Mouse (Mus musculus): Measurements from ENCODE around the gene Fam241b. TPM values are rescaled to one million over a fixed set of nuclear protein-coding genes. Genes with fewer than 3 reads are reported as not detected.

The Fam241b gene
- polyA plus RNA-seq (2012; rRNA removed): 72.0 and 92.8 TPM in 2 replicates

- no peak for DNase-seq (ENCODE audit: low read depth)
- TF ChIP-seq CTCF (IDR thresholded peaks at IDR 0.05; ENCODE audit: borderline replicate concordance, extremely low read depth, insufficient read depth, insufficient read length) (no peak), POLR2A (IDR thresholded peaks at IDR 0.05; ENCODE audit: borderline replicate concordance, extremely low read depth, insufficient read depth, insufficient read length, poor library complexity, severe bottlenecking) (no peak)
Measured at GRCm38 (mm10) chr10:62143820-62144219, at the start of gene Fam241b. Gene Fam241b (minus strand): TSS chr10:62143920.

- TF ChIP-seq CTCF (IDR thresholded peaks at IDR 0.05; ENCODE audit: borderline replicate concordance, extremely low read depth, insufficient read depth, insufficient read length): no peak
- TF ChIP-seq POLR2A (IDR thresholded peaks at IDR 0.05; ENCODE audit: borderline replicate concordance, extremely low read depth, insufficient read depth, insufficient read length, poor library complexity, severe bottlenecking): no peak
- peak; percentile 83 for DNase-seq (ENCODE audit: low read depth)
Measured at GRCm38 (mm10) chr10:62192701-62193157, 49.0 kb upstream of the Fam241b start.

- DNase-seq (ENCODE audit: low read depth): no peak
- TF ChIP-seq CTCF (IDR thresholded peaks at IDR 0.05; ENCODE audit: borderline replicate concordance, extremely low read depth, insufficient read depth, insufficient read length) (no peak), POLR2A (IDR thresholded peaks at IDR 0.05; ENCODE audit: borderline replicate concordance, extremely low read depth, insufficient read depth, insufficient read length, poor library complexity, severe bottlenecking) (no peak)
Measured at GRCm38 (mm10) chr10:62190821-62191220, 47.1 kb upstream of the Fam241b start.

- DNase-seq (ENCODE audit: low read depth): no peak
- TF ChIP-seq POLR2A (IDR thresholded peaks at IDR 0.05; ENCODE audit: borderline replicate concordance, extremely low read depth, insufficient read depth, insufficient read length, poor library complexity, severe bottlenecking) (no peak), CTCF (IDR thresholded peaks at IDR 0.05; ENCODE audit: borderline replicate concordance, extremely low read depth, insufficient read depth, insufficient read length) (no peak)
Measured at GRCm38 (mm10) chr10:62189910-62190309, 46.2 kb upstream of the Fam241b start.

GRCm38 (mm10) chr10:62189303-62189702, 45.6 kb upstream of the Fam241b start:
- TF ChIP-seq CTCF (IDR thresholded peaks at IDR 0.05; ENCODE audit: borderline replicate concordance, extremely low read depth, insufficient read depth, insufficient read length) (no peak), POLR2A (IDR thresholded peaks at IDR 0.05; ENCODE audit: borderline replicate concordance, extremely low read depth, insufficient read depth, insufficient read length, poor library complexity, severe bottlenecking) (no peak)
- no peak for DNase-seq (ENCODE audit: low read depth)

GRCm38 (mm10) chr10:62186882-62187281, 43.2 kb upstream of the Fam241b start:
- TF ChIP-seq CTCF (IDR thresholded peaks at IDR 0.05; ENCODE audit: borderline replicate concordance, extremely low read depth, insufficient read depth, insufficient read length): peak; percentile 96
- TF ChIP-seq POLR2A (IDR thresholded peaks at IDR 0.05; ENCODE audit: borderline replicate concordance, extremely low read depth, insufficient read depth, insufficient read length, poor library complexity, severe bottlenecking): no peak
- DNase-seq (ENCODE audit: low read depth): peak; percentile 79

GRCm38 (mm10) chr10:62183053-62183452, 39.3 kb upstream of the Fam241b start:
- peak; percentile 97 for DNase-seq (ENCODE audit: low read depth)
- no peak for TF ChIP-seq POLR2A (IDR thresholded peaks at IDR 0.05; ENCODE audit: borderline replicate concordance, extremely low read depth, insufficient read depth, insufficient read length, poor library complexity, severe bottlenecking)
- TF ChIP-seq CTCF (IDR thresholded peaks at IDR 0.05; ENCODE audit: borderline replicate concordance, extremely low read depth, insufficient read depth, insufficient read length): peak; percentile 100

- no peak for DNase-seq (ENCODE audit: low read depth)
- no peak for TF ChIP-seq CTCF (IDR thresholded peaks at IDR 0.05; ENCODE audit: borderline replicate concordance, extremely low read depth, insufficient read depth, insufficient read length)
- TF ChIP-seq POLR2A (IDR thresholded peaks at IDR 0.05; ENCODE audit: borderline replicate concordance, extremely low read depth, insufficient read depth, insufficient read length, poor library complexity, severe bottlenecking): no peak
Measured at GRCm38 (mm10) chr10:62182471-62183014, 38.8 kb upstream of the Fam241b start.

- TF ChIP-seq CTCF (IDR thresholded peaks at IDR 0.05; ENCODE audit: borderline replicate concordance, extremely low read depth, insufficient read depth, insufficient read length) (no peak), POLR2A (IDR thresholded peaks at IDR 0.05; ENCODE audit: borderline replicate concordance, extremely low read depth, insufficient read depth, insufficient read length, poor library complexity, severe bottlenecking) (no peak)
- DNase-seq (ENCODE audit: low read depth): no peak
Measured at GRCm38 (mm10) chr10:62181701-62182100, 38.0 kb upstream of the Fam241b start.

- TF ChIP-seq CTCF (IDR thresholded peaks at IDR 0.05; ENCODE audit: borderline replicate concordance, extremely low read depth, insufficient read depth, insufficient read length) (no peak), POLR2A (IDR thresholded peaks at IDR 0.05; ENCODE audit: borderline replicate concordance, extremely low read depth, insufficient read depth, insufficient read length, poor library complexity, severe bottlenecking) (no peak)
- DNase-seq (ENCODE audit: low read depth): no peak
Measured at GRCm38 (mm10) chr10:62179944-62180343, 36.2 kb upstream of the Fam241b start.

- peak; percentile 69 for DNase-seq (ENCODE audit: low read depth)
- TF ChIP-seq CTCF (IDR thresholded peaks at IDR 0.05; ENCODE audit: borderline replicate concordance, extremely low read depth, insufficient read depth, insufficient read length) (no peak), POLR2A (IDR thresholded peaks at IDR 0.05; ENCODE audit: borderline replicate concordance, extremely low read depth, insufficient read depth, insufficient read length, poor library complexity, severe bottlenecking) (no peak)
Measured at GRCm38 (mm10) chr10:62174533-62175313, 31.0 kb upstream of the Fam241b start.

Measured in brain, embryonic 14.5 days (tissue).